Mouse (Mus musculus) frontal cortex, postnatal 36 days (tissue): ENCODE measurements around the gene Mcpt2.
A peak's percentile ranks its signal among the peaks of the same experiment; 100 is the strongest.
"Not testable (repeated sequence)": the region's sequence is repeated elsewhere in the genome, so short reads cannot be mapped to it uniquely, and the experiment has no call there.

Experiments used
- DNase-seq, 2 experiments: peaks; one replicate each; pipeline ENCODE4 v3.0.0; 2022; ENCODE audit warnings: low spot score in 2 of 2

The Mcpt2 gene

GRCm38 (mm10) chr14:56041792-56042191, at the start of gene Mcpt2:
TSS of gene Mcpt2 (plus strand) at chr14:56042041.
- DNase-seq: not testable (repeated sequence)

GRCm38 (mm10) chr14:56013147-56013546, 28.7 kb upstream of the Mcpt2 start:
- no peak for DNase-seq

- DNase-seq: no peak
These were observed 27.9 kb upstream of the Mcpt2 start for GRCm38 (mm10) chr14:56013924-56014323.

GRCm38 (mm10) chr14:56017671-56018070, 24.2 kb upstream of the Mcpt2 start, which contains the start of gene Mcpt1:
TSS of gene Mcpt1 (plus strand) at chr14:56017971.
- not testable (repeated sequence) for DNase-seq

GRCm38 (mm10) chr14:56019446-56019845, 22.4 kb upstream of the Mcpt2 start:
- peak; percentile 5 for DNase-seq

- DNase-seq: not testable (repeated sequence)
These were observed 20.5 kb upstream of the Mcpt2 start for GRCm38 (mm10) chr14:56021305-56021704.

- DNase-seq: not testable (repeated sequence)
These were observed 11.4 kb upstream of the Mcpt2 start, which contains the start of gene Mcpt9 for GRCm38 (mm10) chr14:56030395-56030794. TSS of gene Mcpt9 (minus strand) at chr14:56030495.

- no peak for DNase-seq
These were observed 7.4 kb upstream of the Mcpt2 start for GRCm38 (mm10) chr14:56034433-56034832.

- DNase-seq: no peak
These were observed 13.6 kb downstream of the Mcpt2 start for GRCm38 (mm10) chr14:56055408-56055807.

GRCm38 (mm10) chr14:56057722-56058121, 15.9 kb downstream of the Mcpt2 start:
- DNase-seq: no peak

- not testable (repeated sequence) for DNase-seq
These were observed 20.4 kb downstream of the Mcpt2 start, which contains the start of gene Mcpt4 for GRCm38 (mm10) chr14:56062213-56062612. TSS of gene Mcpt4 (minus strand) at chr14:56062313.

GRCm38 (mm10) chr14:56082016-56082415, 40.2 kb downstream of the Mcpt2 start:
- DNase-seq: no peak

- no peak for DNase-seq
These were observed 43.3 kb downstream of the Mcpt2 start, which contains the start of gene Mcpt8 for GRCm38 (mm10) chr14:56085167-56085566. TSS of gene Mcpt8 (minus strand) at chr14:56085273.

GRCm38 (mm10) chr14:56086711-56087110, 44.9 kb downstream of the Mcpt2 start:
- DNase-seq: no peak

- no peak for DNase-seq
These were observed 51.5 kb downstream of the Mcpt2 start for GRCm38 (mm10) chr14:56093353-56093752.
